Mouse (Mus musculus): ENCODE data around the gene Rec114. TPM values are rescaled to one million over a fixed set of nuclear protein-coding genes. Genes with fewer than 3 reads are reported as not detected.

Rec114 gene
- polyA plus RNA-seq, 1 experiment: 5.0 TPM

DNA sequence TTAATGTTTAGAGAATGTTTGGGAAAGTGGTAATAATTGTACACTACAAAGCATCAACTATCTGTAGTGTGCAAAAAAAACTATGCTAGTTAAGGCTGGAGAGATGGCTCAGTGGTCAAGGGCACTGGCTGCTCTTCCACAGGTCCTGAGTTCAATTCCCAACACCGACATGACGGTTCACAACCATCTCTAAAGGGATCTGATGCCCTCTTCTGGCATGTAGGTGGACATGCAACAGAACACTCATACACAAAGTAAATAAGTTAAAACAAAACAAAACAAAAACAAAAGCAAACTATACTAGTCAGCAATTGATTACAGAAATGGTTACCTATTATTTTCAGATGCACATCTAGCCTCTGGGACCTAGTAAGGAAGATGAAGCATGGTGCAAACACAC is 1.1 kb downstream of the Rec114 start:
- H3K27me3 ChIP-seq (ENCODE audit: control insufficient read depth, insufficient read depth, low read length): no peaks in the 10 kb centered on the region
- H3K27ac ChIP-seq (ENCODE audit: insufficient read depth, low read length): no peak overlapping the region
- 89% methylated on average over 2 of the region's 2 CpGs for WGBS
- no peak for TF ChIP-seq CTCF (IDR thresholded peaks at IDR 0.05; ENCODE audit: extremely low read depth, insufficient read depth, insufficient read length, insufficient replicate concordance)
- TF ChIP-seq POLR2A (IDR thresholded peaks at IDR 0.05; ENCODE audit: low read depth, low read length): no peak
- no peak overlapping the region for H3K4me3 ChIP-seq (ENCODE audit: extremely low read depth, insufficient read depth, insufficient read length)
- no peaks in the 10 kb centered on the region for H3K4me1 ChIP-seq (ENCODE audit: control insufficient read depth, insufficient read depth, insufficient read length)
- H3K36me3 ChIP-seq (ENCODE audit: control insufficient read depth, insufficient read depth, low read length): no peaks in the 10 kb centered on the region
- no peak for DNase-seq (ENCODE audit: low read depth in 1 of 2, low spot score in 2 of 2)

DNA sequence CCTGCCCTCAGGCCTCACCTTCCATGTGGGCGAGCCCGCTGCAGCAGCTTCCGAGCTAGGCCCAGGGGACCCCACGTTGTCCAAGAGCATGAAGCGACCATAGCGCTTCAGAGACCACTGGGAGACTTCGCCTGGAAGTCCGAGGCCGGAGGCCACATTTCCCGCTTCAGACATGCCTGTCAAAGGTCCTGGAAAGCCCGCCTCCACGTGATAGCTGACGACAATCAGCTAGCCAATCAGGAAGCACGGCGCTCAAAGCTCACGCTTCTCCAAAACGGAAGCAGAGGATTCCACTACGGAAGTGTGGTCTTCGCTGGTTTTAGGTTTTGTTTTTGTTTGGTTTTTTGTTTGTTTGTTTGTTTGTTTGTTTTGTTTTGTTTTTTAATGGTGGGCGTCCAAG is 2.4 kb downstream of the Rec114 start:
- no peak for TF ChIP-seq POLR2A (IDR thresholded peaks at IDR 0.05; ENCODE audit: low read depth, low read length)
- TF ChIP-seq CTCF (IDR thresholded peaks at IDR 0.05; ENCODE audit: extremely low read depth, insufficient read depth, insufficient read length, insufficient replicate concordance): no peak
- DNase-seq (ENCODE audit: low read depth in 1 of 2, low spot score in 2 of 2): no peak
- no peak overlapping the region for H3K4me3 ChIP-seq (ENCODE audit: extremely low read depth, insufficient read depth, insufficient read length)
- no peaks in the 10 kb centered on the region for H3K4me1 ChIP-seq (ENCODE audit: control insufficient read depth, insufficient read depth, insufficient read length)
- no peaks in the 10 kb centered on the region for H3K36me3 ChIP-seq (ENCODE audit: control insufficient read depth, insufficient read depth, low read length)
- WGBS: 87% methylated on average over 20 of the region's 20 CpGs
- H3K27ac ChIP-seq (ENCODE audit: insufficient read depth, low read length): no peak overlapping the region
- no peaks in the 10 kb centered on the region; the same call in 1 of the 2 replicates for H3K27me3 ChIP-seq (ENCODE audit: control insufficient read depth, insufficient read depth, low read length)

DNA sequence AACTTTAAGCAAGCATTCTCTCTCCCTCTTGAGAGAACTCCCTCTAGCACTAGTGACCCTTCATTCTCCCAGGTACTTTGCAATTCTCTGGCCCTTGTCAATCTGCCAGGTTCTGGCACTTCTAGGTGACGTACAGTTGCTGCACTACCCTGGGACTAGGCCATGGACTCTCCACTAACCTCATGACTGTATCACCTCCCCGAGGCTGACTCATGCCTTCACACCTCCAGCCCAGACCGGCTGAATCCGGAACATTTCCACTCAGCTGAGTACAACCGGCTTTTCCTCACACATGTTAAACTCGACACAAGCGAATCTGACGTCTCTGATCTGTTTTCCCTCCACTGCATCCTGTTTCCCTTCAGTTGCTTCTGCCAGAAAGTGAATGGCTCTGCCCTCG is 4.0 kb downstream of the Rec114 start:
- TF ChIP-seq CTCF (IDR thresholded peaks at IDR 0.05; ENCODE audit: extremely low read depth, insufficient read depth, insufficient read length, insufficient replicate concordance) (no peak), POLR2A (IDR thresholded peaks at IDR 0.05; ENCODE audit: low read depth, low read length) (no peak)
- H3K27ac ChIP-seq (ENCODE audit: insufficient read depth, low read length): no peak overlapping the region
- no peaks in the 10 kb centered on the region; the same call in 1 of the 2 replicates for H3K27me3 ChIP-seq (ENCODE audit: control insufficient read depth, insufficient read depth, low read length)
- 84% methylated on average over 9 of the region's 9 CpGs for WGBS
- H3K4me1 ChIP-seq (ENCODE audit: control insufficient read depth, insufficient read depth, insufficient read length): no peaks in the 10 kb centered on the region
- DNase-seq (ENCODE audit: low read depth in 1 of 2, low spot score in 2 of 2): no peak
- H3K36me3 ChIP-seq (ENCODE audit: control insufficient read depth, insufficient read depth, low read length): no peaks in the 10 kb centered on the region
- no peak overlapping the region for H3K4me3 ChIP-seq (ENCODE audit: extremely low read depth, insufficient read depth, insufficient read length)

DNA sequence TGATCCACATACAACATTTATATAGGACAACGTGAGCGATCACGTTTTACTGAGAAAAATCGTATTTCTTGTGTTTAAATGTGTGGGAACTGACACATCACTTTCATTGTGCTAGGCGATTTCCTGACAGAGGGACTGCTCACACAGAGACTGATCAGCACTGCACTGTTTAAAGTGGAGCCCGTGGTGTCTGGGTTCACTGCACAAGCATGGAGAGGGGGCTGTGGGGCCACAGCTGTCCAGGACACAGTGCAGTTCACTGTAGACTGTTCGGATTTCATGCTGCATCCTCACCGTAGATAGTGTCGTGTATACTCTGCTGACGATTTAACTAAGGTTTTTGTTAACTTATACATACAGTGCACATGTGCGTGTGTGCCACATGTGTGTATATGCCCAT is 20.6 kb downstream of the Rec114 start:
- Histone ChIP-seq H3K4me1 (ENCODE audit: control insufficient read depth, insufficient read depth, insufficient read length) (no peaks in the 10 kb centered on the region), H3K4me3 (ENCODE audit: extremely low read depth, insufficient read depth, insufficient read length) (no peak overlapping the region), H3K36me3 (ENCODE audit: control insufficient read depth, insufficient read depth, low read length) (no peaks in the 10 kb centered on the region), H3K27me3 (ENCODE audit: control insufficient read depth, insufficient read depth, low read length) (no peaks in the 10 kb centered on the region), H3K27ac (ENCODE audit: insufficient read depth, low read length) (no peak overlapping the region)
- no peak for DNase-seq (ENCODE audit: low read depth in 1 of 2, low spot score in 2 of 2)
- 84% methylated on average over 11 of the region's 11 CpGs for WGBS
- TF ChIP-seq CTCF (IDR thresholded peaks at IDR 0.05; ENCODE audit: extremely low read depth, insufficient read depth, insufficient read length, insufficient replicate concordance): no peak
- no peak for TF ChIP-seq POLR2A (IDR thresholded peaks at IDR 0.05; ENCODE audit: low read depth, low read length)

DNA sequence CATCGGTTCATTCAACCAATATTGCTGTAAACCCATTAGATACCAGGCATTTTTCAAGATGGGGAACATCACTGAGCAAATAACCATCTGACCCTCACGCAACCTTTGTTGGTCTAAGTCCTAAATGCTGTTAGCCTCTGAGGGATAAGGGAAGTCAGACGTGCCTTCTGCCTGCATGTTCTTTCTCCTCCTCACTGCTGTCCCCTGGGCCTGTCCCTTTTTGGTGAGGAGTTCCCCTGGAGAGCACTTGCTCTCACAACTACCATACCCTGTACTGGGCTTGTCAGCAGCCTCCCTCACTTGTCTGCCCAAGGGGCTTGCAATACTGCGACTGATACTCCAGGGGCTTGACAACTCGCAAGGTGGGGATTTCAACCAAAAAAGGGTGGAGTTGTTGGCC is 21.6 kb downstream of the Rec114 start:
- 79% methylated on average over 5 of the region's 5 CpGs for WGBS
- no peak for DNase-seq (ENCODE audit: low read depth in 1 of 2, low spot score in 2 of 2)
- H3K27me3 ChIP-seq (ENCODE audit: control insufficient read depth, insufficient read depth, low read length): no peaks in the 10 kb centered on the region
- H3K4me3 ChIP-seq (ENCODE audit: extremely low read depth, insufficient read depth, insufficient read length): no peak overlapping the region
- no peaks in the 10 kb centered on the region for H3K36me3 ChIP-seq (ENCODE audit: control insufficient read depth, insufficient read depth, low read length)
- H3K4me1 ChIP-seq (ENCODE audit: control insufficient read depth, insufficient read depth, insufficient read length): no peaks in the 10 kb centered on the region
- TF ChIP-seq POLR2A (IDR thresholded peaks at IDR 0.05; ENCODE audit: low read depth, low read length) (no peak), CTCF (IDR thresholded peaks at IDR 0.05; ENCODE audit: extremely low read depth, insufficient read depth, insufficient read length, insufficient replicate concordance) (no peak)
- no peak overlapping the region for H3K27ac ChIP-seq (ENCODE audit: insufficient read depth, low read length)

DNA sequence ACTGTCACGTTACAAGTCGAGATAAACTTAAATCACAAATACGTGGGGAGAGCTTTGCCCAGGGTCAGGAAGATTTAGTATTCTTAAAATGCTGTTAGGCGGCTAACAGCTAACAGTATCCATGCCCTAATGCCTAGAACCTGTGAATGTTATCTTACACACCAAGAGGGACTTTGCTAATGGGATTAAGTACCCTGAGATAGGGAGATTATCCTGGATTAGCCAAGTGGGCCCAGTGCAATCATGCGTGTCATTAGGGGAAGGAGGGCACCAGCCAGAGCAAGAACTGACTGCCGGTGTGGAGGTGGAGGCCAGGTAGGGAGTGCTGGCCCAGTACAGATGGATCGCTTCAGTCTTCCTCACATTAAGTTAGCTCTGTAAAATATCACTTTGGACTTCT is 22.7 kb downstream of the Rec114 start:
- Histone ChIP-seq H3K36me3 (ENCODE audit: control insufficient read depth, insufficient read depth, low read length) (no peaks in the 10 kb centered on the region), H3K4me3 (ENCODE audit: extremely low read depth, insufficient read depth, insufficient read length) (no peak overlapping the region), H3K27me3 (ENCODE audit: control insufficient read depth, insufficient read depth, low read length) (no peaks in the 10 kb centered on the region), H3K4me1 (ENCODE audit: control insufficient read depth, insufficient read depth, insufficient read length) (no peaks in the 10 kb centered on the region), H3K27ac (ENCODE audit: insufficient read depth, low read length) (no peak overlapping the region)
- no peak for DNase-seq (ENCODE audit: low read depth in 1 of 2, low spot score in 2 of 2)
- WGBS: 85% methylated on average over 7 of the region's 7 CpGs
- TF ChIP-seq CTCF (IDR thresholded peaks at IDR 0.05; ENCODE audit: extremely low read depth, insufficient read depth, insufficient read length, insufficient replicate concordance) (no peak), POLR2A (IDR thresholded peaks at IDR 0.05; ENCODE audit: low read depth, low read length) (no peak)

DNA sequence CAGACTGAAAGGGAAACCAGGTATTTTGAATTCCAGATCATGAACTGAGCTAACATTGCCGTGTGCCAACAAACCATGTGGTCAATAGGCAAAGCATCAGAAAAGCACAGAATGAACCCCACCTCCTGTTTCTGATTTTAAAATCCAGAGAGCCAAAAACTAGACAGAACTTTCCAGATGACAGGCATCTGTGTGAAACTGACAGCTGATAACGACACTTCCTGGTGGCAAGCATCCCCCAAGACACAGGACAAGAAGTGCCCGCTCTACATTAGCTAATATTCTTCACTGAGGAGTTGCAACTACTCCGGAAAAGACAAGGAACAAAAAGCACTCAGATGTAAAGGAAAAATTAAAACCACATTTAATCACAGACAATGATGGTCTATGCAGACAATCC is 23.6 kb downstream of the Rec114 start:
- Histone ChIP-seq H3K27ac (ENCODE audit: insufficient read depth, low read length) (no peak overlapping the region), H3K27me3 (ENCODE audit: control insufficient read depth, insufficient read depth, low read length) (no peaks in the 10 kb centered on the region), H3K4me3 (ENCODE audit: extremely low read depth, insufficient read depth, insufficient read length) (no peak overlapping the region), H3K4me1 (ENCODE audit: control insufficient read depth, insufficient read depth, insufficient read length) (no peaks in the 10 kb centered on the region), H3K36me3 (ENCODE audit: control insufficient read depth, insufficient read depth, low read length) (no peaks in the 10 kb centered on the region)
- TF ChIP-seq CTCF (IDR thresholded peaks at IDR 0.05; ENCODE audit: extremely low read depth, insufficient read depth, insufficient read length, insufficient replicate concordance) (no peak), POLR2A (IDR thresholded peaks at IDR 0.05; ENCODE audit: low read depth, low read length) (no peak)
- no peak for DNase-seq (ENCODE audit: low read depth in 1 of 2, low spot score in 2 of 2)
- 78% methylated on average over 4 of the region's 4 CpGs for WGBS
